Mouse (Mus musculus) intestine, embryonic 16.5 days (tissue): ENCODE measurements around the gene Spint4. TPM values are rescaled to one million over a fixed set of nuclear protein-coding genes. Genes with fewer than 3 reads are reported as not detected.

Experiments used
- ATAC-seq: fragments of 200-750 bp; cut with Nextera tagmentation; 2 replicates; pipeline ENCODE4 v1.8.0; 2017; ENCODE audit warnings: moderate TSS enrichment, moderate library complexity
- H3K27ac ChIP-seq: fragments of 300-500 bp; sonication (generic); 2 replicates; pipeline ENCODE4 v1.5.1; 2014; ENCODE audit warnings: mild to moderate bottlenecking, low read length
- H3K27me3 ChIP-seq: fragments of 300-500 bp; sonication (generic); replicated peaks from 2 replicates; pipeline ENCODE4 v1.6.1; 2014; ENCODE audit warnings: low read length, control low read depth, mixed read lengths; ENCODE audit not compliant: control insufficient read depth, insufficient read depth
- H3K36me3 ChIP-seq: fragments of 300-500 bp; sonication (generic); 2 replicates; pipeline ENCODE4 v1.6.1; 2014; ENCODE audit warnings: low read length, control low read depth; ENCODE audit not compliant: control insufficient read depth, insufficient read depth
- H3K4me1 ChIP-seq: fragments of 300-500 bp; sonication (generic); 2 replicates; pipeline ENCODE4 v1.6.1; 2014; ENCODE audit warnings: low read length, control low read depth, mixed read lengths; ENCODE audit not compliant: control insufficient read depth, insufficient read depth
- H3K4me2 ChIP-seq: fragments of 300-500 bp; sonication (generic); 2 replicates; pipeline ENCODE4 v1.6.1; 2014; ENCODE audit warnings: low read depth, low read length, control low read depth
- H3K4me3 ChIP-seq: fragments of 300-500 bp; sonication (generic); 2 replicates; pipeline ENCODE4 v1.5.1; 2014; ENCODE audit warnings: mild to moderate bottlenecking, low read length
- H3K9ac ChIP-seq: fragments of 300-500 bp; sonication (generic); 2 replicates; pipeline ENCODE4 v1.6.1; 2014; ENCODE audit warnings: low read depth, low read length
- H3K9me3 ChIP-seq: fragments of 300-500 bp; sonication (generic); 2 replicates; pipeline ENCODE4 v1.6.1; 2016; ENCODE audit warnings: low read length, control low read depth; ENCODE audit not compliant: control insufficient read depth
- WGBS: fragments of 180-500 bp; shearing (Covaris S2); extraction: QIAGEN DNeasy Blood & Tissue Kit; methylation state at CpG from one replicate; pipeline ENCODE4 v1.1.7; 2014; 5-methylcytosine and 5-hydroxymethylcytosine counted together
- polyA plus RNA-seq: library from polyadenylated mRNA; unstranded; fragments of >200 nt; fragmentation: Nextera tagmentation; extraction: Ambion mirVana; gene quantifications from 2 replicates; pipeline ENCODE4 v1.2.1, GENCODE M21; 2015

Gene Spint4
- polyA plus RNA-seq, 1 experiment from 2014 or later = not detected

DNA sequence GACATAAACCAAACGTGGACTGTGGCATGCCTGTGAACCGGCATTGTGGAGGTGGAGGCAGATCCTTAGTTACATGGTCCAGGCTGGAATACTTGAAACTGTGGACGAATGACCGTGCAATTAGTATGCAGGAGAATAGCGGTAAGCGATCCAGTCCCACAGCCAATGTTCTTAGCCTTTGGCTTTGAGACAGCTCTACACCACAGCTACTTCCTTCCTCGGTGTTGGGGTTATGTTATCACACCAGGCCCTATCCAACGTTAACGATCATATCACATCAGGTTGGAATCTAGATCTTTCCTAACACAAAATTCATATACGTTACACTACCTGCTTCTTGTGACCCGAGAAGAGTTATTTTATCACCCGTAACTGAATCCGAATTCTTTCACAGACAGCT lies 46.7 kb downstream of the Spint4 start:
- Histone ChIP-seq H3K4me1 (peaks cover 16% of the 10 kb centered on the region), H3K9ac (peak overlapping the region; percentile 91; the same call in 1 of the 2 replicates), H3K4me2 (peak overlapping the region; percentile 88), H3K36me3 (0 out of 2 replicates have a peak, but pooled peaks cover 2% of the 10 kb centered on the region), H3K4me3 (peak overlapping the region; percentile 86), H3K27ac (no peak overlapping the region), H3K27me3 (no peaks in the 10 kb centered on the region), H3K9me3 (no peaks in the 10 kb centered on the region)
- 71% methylated on average over 13 of the region's 13 CpGs for WGBS
- ATAC-seq = no peak

DNA sequence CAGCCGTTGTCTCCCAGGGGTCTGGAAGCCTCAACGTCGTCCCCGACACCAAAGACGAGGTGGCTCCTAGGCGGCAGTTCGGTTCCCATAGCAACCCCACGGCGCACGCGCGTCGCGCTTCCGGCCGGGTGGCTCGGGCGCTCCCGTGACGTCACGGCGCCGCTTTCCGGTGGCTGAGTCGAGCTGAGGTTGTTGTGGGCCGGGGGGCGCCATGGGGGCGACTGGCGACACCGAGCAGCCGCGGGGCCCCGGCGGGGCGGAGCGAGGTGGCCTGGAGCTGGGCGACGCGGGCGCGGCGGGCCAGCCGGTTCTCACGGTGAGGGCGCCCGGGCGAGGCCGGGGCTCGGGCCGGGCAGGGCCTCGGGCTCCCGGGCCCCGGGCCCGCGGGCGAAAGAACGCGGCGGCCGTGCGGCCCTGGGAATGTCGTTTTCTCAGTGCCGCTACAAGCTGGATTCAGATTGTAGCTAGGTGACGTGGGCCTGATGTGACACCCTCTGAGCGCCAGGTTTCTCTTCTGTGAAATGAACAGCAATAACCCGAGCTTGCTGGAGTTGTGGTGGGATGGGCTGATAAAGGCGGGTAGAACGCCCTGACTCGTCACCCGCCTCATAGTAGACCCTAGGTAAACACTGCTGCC lies 47.7 kb downstream of the Spint4 start, which contains the start of the genes Wfdc3 and Dnttip1:
Wfdc3 (minus strand) TSS at position 89 of the 637 bp plus-strand sequence.
Dnttip1 (plus strand) TSS at position 141 of the 637 bp plus-strand sequence.
- H3K27me3 ChIP-seq = no peaks in the 10 kb centered on the region
- H3K9me3 ChIP-seq = no peaks in the 10 kb centered on the region
- WGBS = under 1% methylated on average over 68 of the region's 70 CpGs
- H3K4me2 ChIP-seq = peak within 1 kb of the TSS; percentile 88
- H3K4me1 ChIP-seq = peaks cover 16% of the 10 kb centered on the region
- 0 out of 2 replicates have a peak, but pooled peaks cover 2% of the 10 kb centered on the region for H3K36me3 ChIP-seq
- peak within 1 kb of the TSS; percentile 86 for H3K4me3 ChIP-seq
- H3K9ac ChIP-seq = peak within 1 kb of the TSS; percentile 91
- peak; percentile 91 for ATAC-seq
- peak within 1 kb of the TSS; percentile 73 for H3K27ac ChIP-seq

DNA sequence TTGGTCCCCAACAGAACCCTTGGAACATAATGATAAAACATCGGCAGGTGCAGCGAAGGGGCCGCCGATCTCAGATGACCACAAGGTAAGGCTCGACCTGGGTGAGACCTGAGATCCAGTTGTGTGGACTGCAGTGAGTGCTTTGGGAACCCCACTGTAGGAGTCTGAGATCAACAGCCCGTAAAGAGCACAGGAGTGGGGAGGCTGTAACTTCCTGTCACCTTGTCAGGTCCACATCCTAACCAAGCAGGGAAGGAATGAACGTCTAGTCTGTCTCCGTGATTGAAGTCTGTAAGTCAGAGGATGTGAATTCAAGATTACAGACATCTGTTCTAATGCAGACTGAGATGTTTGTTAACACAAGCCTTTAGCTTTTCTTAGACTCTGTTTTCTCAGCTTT lies 48.4 kb downstream of the Spint4 start:
- WGBS = 45% methylated on average over 8 of the region's 8 CpGs
- peak overlapping the region; percentile 86 for H3K4me3 ChIP-seq

GRCm38 (mm10) chr2:164748191-164748590 lies 49.9 kb downstream of the Spint4 start:
- Histone ChIP-seq H3K27ac (no peak overlapping the region), H3K9ac (no peak overlapping the region), H3K27me3 (no peaks in the 10 kb centered on the region), H3K4me3 (no peak overlapping the region), H3K4me2 (no peak overlapping the region), H3K36me3 (0 out of 2 replicates have a peak, but pooled peaks cover 4% of the 10 kb centered on the region), H3K4me1 (peaks cover 16% of the 10 kb centered on the region), H3K9me3 (no peaks in the 10 kb centered on the region)
- WGBS = 90% methylated on average over 4 of the region's 4 CpGs
- no peak for ATAC-seq

More for the DNA sequence above, 48.4 kb downstream of the Spint4 start:
- peak overlapping the region; percentile 91 for H3K9ac ChIP-seq
- H3K27me3 ChIP-seq = no peaks in the 10 kb centered on the region
- ATAC-seq = peak; percentile 5; the same call in 1 of the 2 replicates
- no peaks in the 10 kb centered on the region for H3K9me3 ChIP-seq
- H3K27ac ChIP-seq = no peak overlapping the region
- peak overlapping the region; percentile 79 for H3K4me2 ChIP-seq
- 0 out of 2 replicates have a peak, but pooled peaks cover 2% of the 10 kb centered on the region for H3K36me3 ChIP-seq
- H3K4me1 ChIP-seq = peaks cover 16% of the 10 kb centered on the region

DNA sequence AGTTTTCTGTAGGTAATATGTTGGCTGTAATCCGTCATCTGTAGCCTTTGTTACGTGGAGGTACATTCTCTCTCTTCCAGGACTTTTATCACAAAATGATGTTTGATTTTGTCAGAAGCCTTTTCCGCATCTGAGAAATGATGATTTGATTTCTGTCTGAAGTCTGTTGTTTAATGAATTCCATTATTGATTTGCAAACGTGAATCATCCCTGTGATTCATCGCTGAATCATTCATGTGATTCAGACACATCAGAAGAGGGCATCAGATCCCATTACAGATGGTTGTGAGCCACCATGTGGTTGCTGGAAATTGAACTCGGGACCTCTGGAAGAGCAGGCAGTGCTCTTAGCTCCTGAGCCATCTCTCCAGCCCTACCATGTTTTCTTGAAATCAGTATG lies 50.7 kb downstream of the Spint4 start:
- Histone ChIP-seq H3K27me3 (no peaks in the 10 kb centered on the region), H3K9ac (no peak overlapping the region), H3K9me3 (no peaks in the 10 kb centered on the region), H3K27ac (no peak overlapping the region), H3K4me1 (peaks cover 16% of the 10 kb centered on the region), H3K36me3 (peaks cover 4% of the 10 kb centered on the region; the same call in 1 of the 2 replicates), H3K4me2 (no peak overlapping the region), H3K4me3 (no peak overlapping the region)
- 87% methylated on average over 6 of the region's 6 CpGs for WGBS
- no peak for ATAC-seq

Other genes with a start within 250 kb of the Spint4 start
- 54.0 and 56.4 TPM in 2 replicates for gene Sys1, start 241.5 kb upstream of the Spint4 start, polyA plus RNA-seq
- 9.8 and 11.9 TPM in 2 replicates for gene Gm20458, start 237.5 kb upstream of the Spint4 start, polyA plus RNA-seq
- gene Trp53tg5, start 224.8 kb upstream of the Spint4 start, polyA plus RNA-seq = not detected in 2 replicates
- 16.0 and 16.4 TPM in 2 replicates for gene Dbndd2, start 212.4 kb upstream of the Spint4 start, polyA plus RNA-seq
- 59.1 and 61.4 TPM in 2 replicates for gene Pigt, start 201.0 kb upstream of the Spint4 start, polyA plus RNA-seq
- 36.8 and 42.4 TPM in 2 replicates for gene Wfdc2, start 136.1 kb upstream of the Spint4 start, polyA plus RNA-seq
- not detected in 2 replicates for gene Spint3, start 125.0 kb upstream of the Spint4 start, polyA plus RNA-seq
- gene Wfdc6a, start 113.1 kb upstream of the Spint4 start, polyA plus RNA-seq = 0.59 and 1.4 TPM in 2 replicates
- not detected in 2 replicates for gene Eppin, start 104.9 kb upstream of the Spint4 start, polyA plus RNA-seq
- gene Wfdc6b, start 85.0 kb upstream of the Spint4 start, polyA plus RNA-seq = not detected in 2 replicates
- gene Wfdc8, start 84.9 kb upstream of the Spint4 start, polyA plus RNA-seq = not detected in 2 replicates
- gene Wfdc16, start 59.7 kb upstream of the Spint4 start, polyA plus RNA-seq = not detected in 2 replicates
- 0.34 TPM in 1 of 2 replicates, not detected in the other for gene Wfdc10, start 42.5 kb upstream of the Spint4 start, polyA plus RNA-seq
- gene Wfdc9, start 41.9 kb upstream of the Spint4 start, polyA plus RNA-seq = not detected in 2 replicates
- gene Wfdc11, start 24.4 kb upstream of the Spint4 start, polyA plus RNA-seq = not detected in 2 replicates
- 0.17 and 0.21 TPM in 2 replicates for gene Wfdc13, start 13.4 kb upstream of the Spint4 start, polyA plus RNA-seq
- gene Spint5, start 16.8 kb downstream of the Spint4 start, polyA plus RNA-seq = not detected in 2 replicates
- gene Wfdc3, start 47.4 kb downstream of the Spint4 start, polyA plus RNA-seq = 1.3 and 1.8 TPM in 2 replicates
- gene Dnttip1, start 47.5 kb downstream of the Spint4 start, polyA plus RNA-seq = 55.9 and 56.9 TPM in 2 replicates
- 360 and 426 TPM in 2 replicates for gene Ube2c, start 71.4 kb downstream of the Spint4 start, polyA plus RNA-seq
- 3.2 and 3.9 TPM in 2 replicates for gene Tnnc2, start 81.5 kb downstream of the Spint4 start, polyA plus RNA-seq
- 18.3 and 19.6 TPM in 2 replicates for gene Snx21, start 87.3 kb downstream of the Spint4 start, polyA plus RNA-seq
- gene Acot8, start 106.4 kb downstream of the Spint4 start, polyA plus RNA-seq = 37.5 and 39.5 TPM in 2 replicates
- gene Zswim3, start 106.6 kb downstream of the Spint4 start, polyA plus RNA-seq = 9.3 and 10.3 TPM in 2 replicates
- 11.7 and 13.4 TPM in 2 replicates for gene Zswim1, start 124.2 kb downstream of the Spint4 start, polyA plus RNA-seq
- gene Spata25, start 130.0 kb downstream of the Spint4 start, polyA plus RNA-seq = not detected in 2 replicates
- 418 and 551 TPM in 2 replicates for gene Ctsa, start 134.4 kb downstream of the Spint4 start, polyA plus RNA-seq
- gene Neurl2, start 135.0 kb downstream of the Spint4 start, polyA plus RNA-seq = 6.1 and 7.5 TPM in 2 replicates
- 31.4 and 31.5 TPM in 2 replicates for gene Pltp, start 159.2 kb downstream of the Spint4 start, polyA plus RNA-seq
- 57.9 and 64.0 TPM in 2 replicates for gene Pcif1, start 180.8 kb downstream of the Spint4 start, polyA plus RNA-seq
- gene Zfp335, start 213.3 kb downstream of the Spint4 start, polyA plus RNA-seq = 9.6 and 10.5 TPM in 2 replicates
- gene Mmp9, start 242.3 kb downstream of the Spint4 start, polyA plus RNA-seq = 7.6 and 9.3 TPM in 2 replicates